Mouse (Mus musculus) induced T-regulatory cell, adult 2 months (primary cell): ENCODE results near the gene Sgce.
"Not testable (repeated sequence)": the region's sequence is repeated elsewhere in the genome, so short reads cannot be mapped to it uniquely, and the experiment has no call there.

Experiments
- DNase-seq: peaks from one replicate; pipeline ENCODE4 v3.0.0-alpha.2; 2012; ENCODE audit warnings: low read depth

Gene Sgce

DNA sequence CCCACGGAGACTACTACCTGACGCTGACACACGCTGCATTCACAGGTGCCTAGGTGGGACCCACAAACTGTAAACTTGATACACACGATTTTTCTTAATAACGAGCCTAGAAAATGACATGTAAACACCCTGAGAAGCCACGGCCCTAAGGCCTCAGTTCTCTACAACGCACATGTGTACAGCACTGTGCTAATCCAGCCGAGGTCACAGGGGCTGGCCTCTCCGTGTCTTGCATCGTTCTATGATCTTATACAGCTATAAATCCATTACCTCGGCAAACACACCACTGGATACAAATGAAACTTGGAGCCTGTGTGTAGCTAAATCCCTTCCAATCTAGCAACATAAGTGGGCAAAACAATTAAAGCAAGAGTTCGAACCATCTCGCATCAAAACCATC is 24.3 kb downstream of the Sgce start:
- no peak for DNase-seq

DNA sequence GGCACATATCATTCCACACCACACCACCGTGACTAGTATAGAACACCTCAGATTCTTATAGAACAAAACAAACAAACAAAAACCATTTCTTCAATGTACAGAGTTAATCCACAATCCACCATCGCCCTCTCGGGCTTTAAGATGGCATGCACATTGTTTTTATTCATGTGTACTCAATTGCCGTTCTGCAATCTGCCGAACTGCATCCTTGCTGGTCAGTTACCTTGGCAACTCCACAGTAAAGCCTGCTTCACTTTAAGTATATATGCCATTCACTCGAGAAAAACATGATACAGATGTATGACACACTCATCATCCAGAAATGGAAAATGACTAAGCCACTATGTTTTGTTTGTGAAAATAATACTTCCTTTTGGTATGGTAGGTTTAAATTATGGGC is 24.9 kb downstream of the Sgce start:
- no peak for DNase-seq

DNA sequence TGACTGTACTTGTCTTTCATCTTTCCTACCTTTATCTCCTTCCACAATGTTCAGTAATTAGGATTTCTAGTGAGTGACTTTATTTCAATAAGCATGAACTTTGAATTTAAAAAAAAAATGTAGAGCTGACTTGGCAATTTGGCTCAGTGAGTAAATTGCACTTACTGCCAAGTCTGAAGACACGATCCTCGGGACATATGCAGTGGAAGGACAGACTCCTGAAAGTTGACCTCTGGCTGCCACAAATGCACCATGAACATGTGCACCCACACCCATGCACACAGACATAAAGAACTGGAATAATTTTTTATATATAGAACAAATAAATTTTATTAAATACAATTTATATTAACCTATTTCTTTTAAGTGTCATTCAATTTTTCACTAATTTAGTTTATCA is 29.7 kb downstream of the Sgce start:
- no peak for DNase-seq

DNA sequence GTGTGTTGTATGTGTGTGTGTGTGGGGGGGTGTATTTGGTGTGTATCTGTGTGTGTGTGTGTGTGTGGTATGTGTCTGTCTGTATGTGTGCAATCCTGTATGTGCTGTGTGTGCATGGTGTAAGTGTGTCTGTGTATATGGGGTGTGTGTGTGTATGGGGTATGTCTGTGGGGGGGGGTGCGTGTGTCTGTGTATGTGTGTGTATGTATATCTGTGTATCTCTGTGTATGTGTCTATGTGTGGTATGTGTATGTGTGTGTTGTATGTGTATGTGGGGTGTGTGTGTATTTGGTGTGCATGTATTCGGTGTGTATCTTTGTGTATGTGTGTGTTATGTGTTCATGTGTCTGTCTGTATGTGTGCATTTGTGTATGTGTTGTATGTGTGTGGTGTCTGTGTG is 30.8 kb downstream of the Sgce start:
- DNase-seq = no peak

DNA sequence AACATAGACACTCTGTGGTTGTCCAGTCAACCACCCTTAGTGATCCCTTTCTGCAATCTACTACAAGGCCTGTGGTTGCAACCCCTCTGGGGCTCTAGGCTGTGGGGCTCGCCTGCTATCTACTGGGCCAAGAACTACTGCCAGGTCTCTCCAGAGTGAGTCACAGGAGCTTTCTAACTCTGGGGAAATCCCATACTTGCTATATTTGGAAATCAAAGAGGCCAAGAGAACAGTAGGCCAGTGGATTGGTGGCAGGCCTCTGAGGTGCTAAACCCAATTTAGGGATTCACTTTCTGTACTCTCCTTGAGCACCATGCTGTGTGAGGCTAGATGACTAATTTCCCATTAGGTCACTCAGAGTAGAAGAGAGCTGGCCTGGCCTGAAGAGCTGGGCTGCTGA is 38.0 kb downstream of the Sgce start:
- no peak for DNase-seq

DNA sequence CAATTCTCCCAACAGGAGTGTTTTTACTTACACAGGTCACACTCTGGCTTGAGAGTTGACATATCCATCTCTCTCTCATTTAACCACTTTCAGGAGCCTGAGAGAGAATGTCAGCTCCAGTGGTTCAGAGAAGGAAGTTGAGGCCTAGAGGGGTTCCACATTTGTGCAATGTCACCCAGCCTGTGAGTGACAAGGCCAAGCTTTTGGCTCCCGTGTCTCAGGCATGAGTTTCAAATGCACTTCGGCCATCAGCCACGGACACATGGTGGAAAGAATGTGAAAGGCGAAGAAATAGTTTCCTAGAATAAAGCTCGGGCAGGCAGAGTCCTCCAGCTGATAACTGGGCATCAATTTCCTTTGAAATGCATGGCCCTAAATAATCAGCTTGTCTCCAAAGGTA is 40.6 kb downstream of the Sgce start:
- DNase-seq = no peak

DNA sequence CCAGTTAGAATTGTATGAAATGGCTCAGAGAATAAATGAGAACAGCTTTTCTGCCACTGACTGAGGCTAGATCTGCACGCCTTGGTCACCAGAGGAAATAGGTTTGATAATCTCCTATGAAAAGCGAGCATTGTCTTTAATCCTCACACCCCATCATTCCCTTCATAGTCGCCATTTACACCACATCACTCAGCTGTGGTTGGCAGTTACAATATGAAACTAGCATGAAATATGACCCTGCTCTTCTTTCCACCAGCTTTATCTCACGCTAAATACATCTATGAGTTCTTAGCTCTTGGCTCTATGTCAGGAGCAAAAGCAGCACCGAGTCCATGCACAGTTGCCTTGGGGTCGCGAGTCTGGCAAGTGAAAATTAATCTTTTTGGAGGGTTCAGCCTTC is 43.1 kb downstream of the Sgce start:
- no peak for DNase-seq

DNA sequence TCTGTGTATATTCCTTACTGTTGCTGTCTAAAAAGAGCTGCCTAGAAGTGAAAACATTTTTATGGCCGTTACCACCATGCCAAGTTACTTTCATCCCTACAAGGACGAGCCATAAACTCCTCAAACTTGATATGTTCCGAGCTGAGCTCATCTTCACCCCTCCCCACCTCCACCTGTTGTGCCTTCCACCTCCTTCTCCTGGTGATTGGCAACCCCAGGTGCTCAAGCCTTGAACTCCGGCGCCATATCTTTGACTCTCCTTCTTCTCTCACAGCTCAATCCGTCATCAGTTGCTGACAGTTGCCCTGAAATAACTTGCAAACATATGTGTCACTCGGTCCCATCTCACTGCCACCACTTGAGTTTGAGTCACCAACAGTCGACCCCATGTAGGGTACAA is 45.4 kb downstream of the Sgce start:
- no peak for DNase-seq

DNA sequence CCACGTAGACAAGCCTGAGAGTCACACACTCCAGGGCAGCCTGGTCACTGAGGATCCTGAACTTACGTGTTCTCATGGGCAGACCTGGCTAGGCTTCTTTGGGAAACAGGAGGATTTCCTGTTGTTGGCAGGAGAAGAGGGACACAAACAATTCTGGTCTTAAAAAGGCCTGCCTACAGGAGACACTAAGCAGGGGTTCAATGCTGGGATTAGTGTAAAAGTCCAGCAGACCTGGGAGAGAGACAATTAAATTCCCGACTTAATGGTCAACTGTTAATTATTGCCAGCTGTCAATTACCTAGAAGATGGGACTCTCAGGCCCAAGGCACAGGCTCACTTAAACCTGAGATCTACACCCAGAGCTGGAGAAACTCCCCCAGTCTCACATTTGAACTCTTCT is 51.2 kb downstream of the Sgce start:
- no peak for DNase-seq

DNA sequence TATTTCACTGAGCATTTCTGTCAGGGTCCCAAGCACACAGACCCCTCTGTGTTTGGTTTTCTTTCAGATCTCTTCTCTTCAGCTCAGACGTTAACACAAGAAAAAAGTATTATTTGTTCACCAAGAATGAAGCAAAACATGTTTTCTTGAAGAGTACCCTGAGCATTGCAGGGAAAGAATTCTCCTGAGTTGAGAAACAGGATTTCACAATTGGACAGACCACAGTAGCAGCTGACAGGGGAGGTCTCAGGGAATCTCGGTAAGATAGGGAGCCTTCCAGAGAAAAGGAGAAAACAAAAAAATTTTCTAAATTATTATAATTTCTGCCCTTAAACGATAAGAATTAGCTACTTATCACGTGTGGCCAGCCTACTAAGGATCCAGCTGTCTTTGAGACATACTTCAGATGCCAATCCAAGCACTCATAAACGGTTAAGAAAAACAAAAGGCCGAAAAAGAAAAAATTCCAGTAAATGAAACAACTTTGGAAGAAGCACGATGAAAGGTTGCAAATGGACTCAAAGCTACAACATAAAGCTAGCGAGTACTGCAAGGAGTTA is 52.3 kb downstream of the Sgce start:
- no peak for DNase-seq

DNA sequence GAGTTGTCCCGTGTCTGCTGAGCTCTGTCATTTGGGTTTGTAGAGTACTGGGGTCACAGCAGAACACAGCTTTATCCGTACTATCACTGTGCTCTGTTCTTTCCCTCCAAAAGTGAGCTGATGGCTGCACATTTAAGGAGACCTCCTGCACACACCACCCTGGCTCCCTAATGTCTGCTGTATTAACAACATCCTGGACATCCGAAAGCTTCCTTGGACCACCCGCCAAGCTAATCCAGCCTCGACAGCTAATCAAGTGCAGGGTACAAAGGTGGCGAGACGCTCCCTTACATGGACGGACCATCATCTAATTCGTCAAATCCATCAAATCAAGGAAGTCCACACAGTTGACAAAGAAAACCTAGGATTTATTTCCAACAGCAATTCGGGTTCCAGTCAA is 53.5 kb downstream of the Sgce start:
- DNase-seq = no peak

DNA sequence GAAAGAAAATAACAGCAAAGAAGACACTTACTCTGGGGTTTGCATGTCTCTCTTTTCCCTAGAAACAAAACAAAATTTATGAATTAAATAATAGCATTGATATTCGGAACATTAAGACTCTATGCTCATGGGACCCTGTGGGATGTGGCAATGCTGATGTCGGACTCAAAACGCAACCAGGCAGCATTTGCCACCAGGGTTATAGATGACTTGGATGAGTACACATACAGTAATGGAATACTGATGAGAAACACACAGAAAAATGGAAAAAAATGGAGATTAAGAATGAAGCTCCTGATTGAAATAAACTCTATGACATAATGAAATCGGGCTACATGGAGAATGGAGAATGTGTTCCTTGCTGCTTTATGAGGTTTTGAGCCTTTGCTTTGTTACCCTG is 56.6 kb downstream of the Sgce start:
- no peak for DNase-seq

DNA sequence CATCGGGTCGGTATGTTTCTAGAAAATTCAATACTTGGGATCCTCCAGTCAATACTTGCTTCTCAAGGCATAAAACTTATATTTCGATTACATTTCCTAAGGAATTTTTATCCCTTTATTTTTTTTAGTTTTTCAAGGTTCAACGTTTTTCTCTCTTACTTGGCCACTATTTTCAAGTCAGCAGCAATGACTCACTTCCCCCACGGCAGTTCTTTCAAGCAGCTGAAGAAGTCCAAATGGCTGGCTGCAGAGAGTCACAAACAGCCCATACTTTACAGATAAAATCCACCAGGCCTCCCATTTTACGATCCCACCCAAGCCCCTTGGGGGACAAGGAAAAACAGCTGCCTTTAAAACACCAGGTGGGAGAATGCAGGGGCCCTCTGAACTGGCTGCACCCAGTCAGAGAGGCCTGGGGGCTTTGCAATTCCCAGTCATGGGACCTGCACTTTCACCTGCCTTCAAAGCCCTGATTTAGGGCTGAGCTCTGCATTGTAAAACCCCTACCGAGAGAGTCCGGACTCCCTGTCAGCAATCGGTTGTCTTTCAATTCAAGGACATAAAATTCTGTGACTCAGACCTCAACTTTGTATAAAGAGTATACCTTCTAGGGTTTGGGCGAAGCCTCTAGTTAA is 62.2 kb downstream of the Sgce start:
- DNase-seq = no peak

DNA sequence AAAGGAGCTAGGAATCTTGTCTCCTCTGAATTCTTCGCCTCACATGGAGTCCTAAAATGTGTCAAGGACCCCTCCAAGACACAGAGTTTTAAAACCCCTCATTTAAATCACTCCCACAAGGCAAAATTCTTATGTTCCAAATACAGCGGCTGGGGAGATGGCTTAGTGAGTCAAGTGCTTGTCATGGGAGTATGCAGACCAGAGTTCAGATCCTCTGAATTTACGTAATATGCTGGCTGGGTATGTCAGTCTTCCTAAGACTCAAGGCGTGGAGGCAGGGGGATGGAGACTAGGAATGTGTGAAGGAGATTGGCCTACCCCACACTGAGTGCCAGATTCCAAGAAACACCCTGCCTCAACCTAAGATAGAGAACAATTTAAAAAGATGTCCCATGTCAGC is 66.4 kb downstream of the Sgce start:
- no peak for DNase-seq

DNA sequence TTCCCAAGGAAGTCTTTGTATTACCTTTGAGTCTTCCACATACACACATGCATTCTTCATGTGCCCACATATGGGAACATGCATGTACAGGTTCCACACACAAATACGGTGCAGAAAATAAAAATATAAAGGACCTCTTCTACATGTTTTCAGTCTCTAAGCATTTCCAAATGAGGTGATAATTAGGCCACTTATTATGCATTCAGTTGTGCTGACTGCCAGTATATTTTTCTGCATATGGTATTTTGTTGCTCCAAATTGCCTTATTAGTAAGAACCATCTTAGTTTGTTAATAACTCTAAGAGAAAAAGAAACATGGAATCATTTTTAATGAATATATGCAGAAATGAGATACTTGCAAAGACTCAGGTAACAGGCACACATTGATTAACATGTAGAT is 67.0 kb downstream of the Sgce start:
- no peak for DNase-seq

DNA sequence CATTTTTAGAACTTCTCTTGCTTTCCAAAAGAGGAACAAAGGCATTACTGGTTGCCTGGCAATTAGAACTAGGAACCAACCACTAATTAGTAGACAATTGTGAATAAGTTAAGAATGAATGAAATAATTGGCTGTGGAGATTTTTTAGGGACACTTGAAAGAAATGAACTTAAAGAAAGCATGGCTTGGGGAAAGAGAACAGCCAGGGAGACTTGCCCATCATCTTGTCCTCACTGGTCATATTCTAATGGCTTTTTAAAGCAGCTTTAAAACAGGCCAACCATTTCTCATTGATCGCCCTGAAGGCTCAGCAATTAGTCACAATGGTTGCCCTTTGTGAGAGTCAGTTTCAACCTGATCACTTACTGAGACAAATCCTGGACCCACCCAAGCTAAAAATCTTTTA is 69.6 kb downstream of the Sgce start:
- DNase-seq = no peak

DNA sequence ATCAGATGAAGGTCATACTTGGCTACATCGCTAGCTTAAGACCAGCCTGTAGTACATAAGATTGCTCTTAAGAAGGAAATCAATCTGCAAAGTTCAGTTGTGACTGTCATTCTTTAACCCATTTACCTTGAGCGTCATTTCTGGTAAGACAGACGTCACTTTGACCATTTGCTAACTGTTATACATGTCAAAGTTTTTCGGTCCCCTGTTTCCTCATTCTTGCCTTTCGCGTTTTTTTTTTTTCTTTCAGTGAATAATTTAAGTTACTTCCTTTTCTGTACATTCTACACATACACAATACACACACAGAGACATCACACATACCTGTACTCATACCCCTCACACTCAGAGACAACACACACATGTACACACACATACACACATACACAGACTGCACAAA is 81.9 kb downstream of the Sgce start:
- no peak for DNase-seq

DNA sequence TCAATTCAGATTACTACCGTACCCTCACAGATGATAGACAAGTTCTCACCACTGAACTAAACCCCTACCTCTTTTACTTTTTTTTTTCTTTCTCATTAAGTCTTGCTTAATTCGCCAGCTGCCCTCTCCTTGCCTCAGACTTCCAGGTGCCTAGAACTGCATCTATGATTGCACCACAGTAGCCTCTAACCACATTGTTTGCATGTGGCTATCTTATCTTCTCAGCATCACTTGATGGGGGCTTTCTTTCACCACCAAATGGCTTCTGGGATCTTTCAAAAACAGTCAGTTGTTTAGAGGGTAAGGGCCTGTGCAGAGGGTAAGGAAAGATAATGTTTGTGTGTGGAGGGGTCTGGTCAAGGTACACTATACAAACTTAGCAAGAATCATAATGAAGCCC is 82.7 kb downstream of the Sgce start:
- DNase-seq = no peak

DNA sequence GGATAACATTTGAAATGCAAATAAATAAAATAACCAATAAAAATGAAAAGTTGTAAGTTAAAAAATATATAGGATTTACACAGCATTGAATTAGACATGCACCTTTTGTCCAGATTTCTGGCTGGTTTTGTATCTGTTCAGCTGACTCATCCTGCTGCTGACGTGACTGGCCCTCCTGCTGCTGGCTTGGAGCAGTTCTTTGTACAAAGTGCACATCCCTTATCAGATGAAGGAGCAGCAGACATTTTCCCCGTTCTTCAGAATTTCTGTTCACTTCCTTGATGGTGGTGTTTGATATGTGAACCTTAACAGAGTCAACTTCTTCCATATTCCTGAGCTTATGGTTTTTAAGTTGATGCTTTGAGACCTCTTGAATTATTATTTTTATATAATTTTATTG is 83.5 kb downstream of the Sgce start:
- no peak for DNase-seq

DNA sequence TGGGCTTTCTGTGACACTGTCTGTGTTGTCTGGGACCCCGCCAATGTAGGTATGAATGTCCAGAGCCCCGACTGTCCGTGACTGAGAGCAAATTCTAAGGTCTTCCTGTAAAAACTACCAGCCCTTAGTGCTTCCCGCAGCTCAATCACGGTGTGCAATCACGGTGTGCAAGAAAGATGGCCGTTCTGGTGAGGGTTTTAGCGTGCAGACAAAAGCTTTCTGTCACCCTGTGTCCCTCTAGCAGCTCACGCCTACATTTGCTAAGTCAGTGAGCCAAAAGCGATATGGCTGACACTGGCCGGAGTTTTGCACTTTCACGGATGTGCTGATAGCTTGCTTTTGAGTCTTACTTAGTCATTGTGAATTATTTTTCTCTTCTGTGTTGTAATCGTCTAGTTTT is 88.1 kb downstream of the Sgce start:
- DNase-seq = no peak

DNA sequence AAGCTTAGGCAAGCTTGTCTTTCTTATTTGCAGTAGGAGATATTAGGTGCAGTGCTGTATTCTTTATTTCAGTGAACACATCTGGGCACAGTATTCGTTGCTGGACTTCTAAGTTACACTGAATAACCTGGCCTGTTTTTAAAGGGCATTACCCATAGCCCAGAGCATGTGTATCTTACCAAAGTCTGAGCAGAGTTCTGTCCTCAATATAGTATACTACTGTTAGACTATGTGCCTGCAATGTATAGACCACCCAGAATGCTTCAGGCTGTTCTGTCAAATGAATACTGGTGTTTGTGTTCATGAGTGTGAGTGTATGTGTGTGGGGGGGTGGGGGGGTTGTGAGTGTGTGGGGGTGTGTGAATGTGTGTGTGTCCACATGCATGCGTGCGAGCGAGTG is 91.1 kb downstream of the Sgce start:
- no peak for DNase-seq

DNA sequence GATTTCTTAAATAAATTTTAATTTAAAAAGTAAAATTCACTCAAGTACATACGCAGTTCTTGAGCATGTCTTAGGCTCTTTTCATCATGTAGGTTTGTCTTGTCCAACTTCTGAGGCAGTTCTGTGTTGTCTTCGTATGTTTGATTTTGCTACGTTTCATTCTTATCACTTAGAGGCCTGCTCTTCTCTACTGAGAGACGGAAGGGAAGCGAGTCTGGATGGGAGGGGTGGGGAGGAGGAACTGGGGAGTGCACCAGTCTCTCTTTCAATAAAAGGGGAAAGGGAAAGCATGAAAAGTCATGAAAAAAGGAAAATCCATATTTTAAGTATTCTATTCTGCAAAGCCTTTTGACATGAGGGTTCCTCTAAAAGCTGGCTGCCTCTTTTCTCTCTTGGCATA is 91.5 kb downstream of the Sgce start:
- no peak for DNase-seq

DNA sequence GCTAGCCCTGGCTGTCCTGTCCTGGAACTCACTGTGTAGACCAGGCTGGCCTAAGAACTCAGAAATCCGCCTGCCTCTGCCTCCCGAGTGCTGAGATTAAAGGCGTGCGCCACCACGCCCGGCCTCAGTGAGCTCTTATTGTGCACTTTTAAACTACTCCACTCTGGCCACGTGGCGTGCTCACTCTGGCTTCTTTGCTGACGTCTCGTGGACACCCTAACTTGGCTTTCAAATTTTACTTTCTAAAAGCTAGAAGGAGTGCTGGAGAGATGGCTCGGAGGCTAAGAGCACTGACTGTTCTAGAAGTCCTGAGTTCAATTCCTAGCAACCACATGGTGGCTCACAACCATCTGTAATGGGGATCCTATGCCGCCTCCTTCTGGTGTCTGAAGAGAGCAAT is 93.3 kb downstream of the Sgce start:
- DNase-seq = not testable (repeated sequence)

DNA sequence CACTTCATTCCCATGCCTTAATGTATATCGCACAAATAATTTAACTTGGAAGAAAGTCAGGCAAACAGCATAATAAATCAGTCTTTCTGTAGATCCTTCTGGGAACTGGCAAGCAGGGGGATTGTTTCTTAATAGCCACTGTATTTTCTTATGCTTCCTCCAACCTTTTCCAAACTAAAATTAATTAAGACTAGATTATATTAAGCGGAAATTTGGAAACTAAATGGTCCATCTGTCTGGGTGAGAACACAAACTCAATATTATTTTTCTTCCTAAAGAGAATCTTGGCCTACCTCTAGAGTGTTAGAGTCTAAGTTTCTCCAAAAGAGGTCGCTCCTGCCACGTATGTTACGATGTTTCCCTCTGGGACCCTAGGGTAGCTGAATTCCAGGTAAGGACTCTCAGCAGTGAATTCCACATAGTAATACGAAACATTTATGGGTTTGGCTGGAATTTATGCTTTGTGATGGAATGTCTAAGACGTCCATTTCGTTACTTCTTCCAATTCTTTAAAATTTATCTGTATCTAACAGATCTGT is 94.3 kb downstream of the Sgce start:
- DNase-seq = no peak
